Mouse (Mus musculus) hindbrain, embryonic 16.5 days (tissue): ENCODE measurements at regions not wholly inside any gene's neighbourhood (a gene's known extent, or its start where the extent isn't known, plus 50 kb on each side); places are given as distances from the start of the nearest gene placed in this dataset.
"Not testable (repeated sequence)": the region's sequence is repeated elsewhere in the genome, so short reads cannot be mapped to it uniquely, and the experiment has no call there.

Source experiments
- ATAC-seq: fragments of 200-750 bp; cut with Nextera tagmentation; 2 replicates; pipeline ENCODE4 v1.8.0; 2017; ENCODE audit warnings: moderate TSS enrichment, moderate library complexity
- H3K27ac ChIP-seq: fragments of 300-500 bp; sonication (generic); 2 replicates; pipeline ENCODE4 v1.5.1; 2014; ENCODE audit warnings: low read depth, mild to moderate bottlenecking, control low read depth, low read length, moderate library complexity
- H3K27me3 ChIP-seq: fragments of 300-500 bp; sonication (generic); replicated peaks from 2 replicates; pipeline ENCODE4 v1.6.1; 2014; ENCODE audit warnings: low read length; ENCODE audit not compliant: control insufficient read depth, insufficient read depth
- H3K36me3 ChIP-seq: fragments of 300-500 bp; sonication (generic); 2 replicates; pipeline ENCODE4 v1.6.1; 2014; ENCODE audit warnings: mild to moderate bottlenecking, low read length, moderate library complexity, mixed read lengths; ENCODE audit not compliant: control insufficient read depth, insufficient read depth
- H3K4me1 ChIP-seq: fragments of 300-500 bp; sonication (generic); 2 replicates; pipeline ENCODE4 v1.6.1; 2014; ENCODE audit warnings: low read depth, low read length; ENCODE audit not compliant: control insufficient read depth, insufficient read depth
- H3K4me2 ChIP-seq: fragments of 300-500 bp; sonication (generic); 2 replicates; pipeline ENCODE4 v1.6.1; 2014; ENCODE audit warnings: mild to moderate bottlenecking, low read length, control low read depth, moderate library complexity
- H3K4me3 ChIP-seq: fragments of 300-500 bp; sonication (generic); 2 replicates; pipeline ENCODE4 v1.5.1; 2014; ENCODE audit warnings: mild to moderate bottlenecking, low read length, control low read depth, moderate library complexity
- H3K9ac ChIP-seq: fragments of 300-500 bp; sonication (generic); 2 replicates; pipeline ENCODE4 v1.6.1; 2014; ENCODE audit warnings: low read depth, mild to moderate bottlenecking, control low read depth, low read length, moderate library complexity
- H3K9me3 ChIP-seq: fragments of 300-500 bp; sonication (generic); 2 replicates; pipeline ENCODE4 v1.6.1; 2014; ENCODE audit warnings: mild to moderate bottlenecking, low read length, moderate library complexity; ENCODE audit not compliant: control insufficient read depth
- WGBS: fragments of 180-500 bp; shearing (Covaris S2); extraction: QIAGEN DNeasy Blood & Tissue Kit; methylation state at CpG from one replicate; pipeline ENCODE4 v1.1.7; 2014; 5-methylcytosine and 5-hydroxymethylcytosine counted together

GRCm38 (mm10) chr19:27617522-27617921 is 187.9 kb upstream of the Pum3 start:
- ATAC-seq: no peak

GRCm38 (mm10) chr19:27606933-27607332 is 177.3 kb upstream of the Pum3 start:
- H3K27ac ChIP-seq: no peak overlapping the region
- ATAC-seq: no peak
- no peak overlapping the region for H3K4me3 ChIP-seq
- H3K36me3 ChIP-seq: no peaks in the 10 kb centered on the region
- H3K9me3 ChIP-seq: no peaks in the 10 kb centered on the region
- 89% methylated on average over 2 of the region's 2 CpGs for WGBS
- no peak overlapping the region for H3K4me2 ChIP-seq
- no peak overlapping the region for H3K9ac ChIP-seq
- H3K4me1 ChIP-seq: no peaks in the 10 kb centered on the region
- H3K27me3 ChIP-seq: no peaks in the 10 kb centered on the region

More at GRCm38 (mm10) chr19:27617522-27617921, 187.9 kb upstream of the Pum3 start:
- no peak overlapping the region for H3K9ac ChIP-seq
- 76% methylated on average over 5 of the region's 5 CpGs for WGBS
- no peaks in the 10 kb centered on the region for H3K4me1 ChIP-seq
- H3K4me3 ChIP-seq: no peak overlapping the region
- H3K36me3 ChIP-seq: no peaks in the 10 kb centered on the region
- H3K27me3 ChIP-seq: no peaks in the 10 kb centered on the region
- no peak overlapping the region for H3K4me2 ChIP-seq
- no peaks in the 10 kb centered on the region for H3K9me3 ChIP-seq
- no peak overlapping the region for H3K27ac ChIP-seq

GRCm38 (mm10) chr19:27603296-27603695 is 173.7 kb upstream of the Pum3 start:
- ATAC-seq: no peak
- H3K36me3 ChIP-seq: no peaks in the 10 kb centered on the region
- no peak overlapping the region for H3K27ac ChIP-seq
- no peak overlapping the region for H3K4me2 ChIP-seq
- H3K4me1 ChIP-seq: peaks cover 7% of the 10 kb centered on the region
- H3K9ac ChIP-seq: no peak overlapping the region
- H3K9me3 ChIP-seq: no peaks in the 10 kb centered on the region
- no peak overlapping the region for H3K4me3 ChIP-seq
- no peaks in the 10 kb centered on the region for H3K27me3 ChIP-seq
- 14% methylated on average over 8 of the region's 8 CpGs for WGBS

GRCm38 (mm10) chr19:27601551-27601950 is 171.9 kb upstream of the Pum3 start:
- Histone ChIP-seq H3K4me1 (peaks cover 7% of the 10 kb centered on the region), H3K4me3 (no peak overlapping the region), H3K27me3 (no peaks in the 10 kb centered on the region), H3K36me3 (no peaks in the 10 kb centered on the region), H3K4me2 (no peak overlapping the region), H3K9ac (no peak overlapping the region), H3K27ac (no peak overlapping the region), H3K9me3 (no peaks in the 10 kb centered on the region)
- no peak for ATAC-seq
- WGBS: 70% methylated on average over 3 of the region's 3 CpGs

- whole genome bisulfite sequencing: 76% methylated on average over 9 of the region's 9 CpGs
- H3K4me2 ChIP-seq, ATAC-seq, H3K9ac ChIP-seq, H3K4me1 ChIP-seq, H3K4me3 ChIP-seq, H3K9me3 ChIP-seq, H3K27me3 ChIP-seq, H3K36me3 ChIP-seq: not testable (repeated sequence)
- H3K27ac ChIP-seq: peak overlapping the region; percentile 63; the same call in 1 of the 2 replicates
Measured at GRCm38 (mm10) chr19:27600386-27600785, 170.8 kb upstream of the Pum3 start.

- peak; percentile 84 for ATAC-seq
- peaks cover 7% of the 10 kb centered on the region for H3K4me1 ChIP-seq
- peak overlapping the region; percentile 20; the same call in 1 of the 2 replicates for H3K4me2 ChIP-seq
- no peaks in the 10 kb centered on the region for H3K9me3 ChIP-seq
- WGBS: 30% methylated on average over 10 of the region's 10 CpGs
- H3K27me3 ChIP-seq: no peaks in the 10 kb centered on the region
- H3K36me3 ChIP-seq: no peaks in the 10 kb centered on the region
- H3K27ac ChIP-seq: peak overlapping the region; percentile 63
- no peak overlapping the region; the same call in 1 of the 2 replicates for H3K9ac ChIP-seq
- no peak overlapping the region for H3K4me3 ChIP-seq
Measured at GRCm38 (mm10) chr19:27599639-27600308, 170.1 kb upstream of the Pum3 start.

- Histone ChIP-seq H3K4me1 (peaks cover 7% of the 10 kb centered on the region), H3K9ac (no peak overlapping the region), H3K27me3 (no peaks in the 10 kb centered on the region), H3K36me3 (no peaks in the 10 kb centered on the region), H3K4me2 (no peak overlapping the region), H3K9me3 (no peaks in the 10 kb centered on the region), H3K4me3 (no peak overlapping the region), H3K27ac (no peak overlapping the region)
- 80% methylated on average over 5 of the region's 5 CpGs for WGBS
- ATAC-seq: peak; percentile 44; the same call in 1 of the 2 replicates
Measured at GRCm38 (mm10) chr19:27598350-27598749, 168.7 kb upstream of the Pum3 start.

- H3K27me3 ChIP-seq: no peaks in the 10 kb centered on the region
- H3K4me3 ChIP-seq: no peak overlapping the region
- no peaks in the 10 kb centered on the region for H3K36me3 ChIP-seq
- no peak for ATAC-seq
- 80% methylated on average over 6 of the region's 6 CpGs for WGBS
- H3K4me1 ChIP-seq: peaks cover 15% of the 10 kb centered on the region
- H3K4me2 ChIP-seq: no peak overlapping the region
- H3K9ac ChIP-seq: no peak overlapping the region
- H3K27ac ChIP-seq: no peak overlapping the region
- H3K9me3 ChIP-seq: no peaks in the 10 kb centered on the region
Measured at GRCm38 (mm10) chr19:27585566-27585965, 155.9 kb upstream of the Pum3 start.

GRCm38 (mm10) chr19:27582111-27582500 is 152.5 kb upstream of the Pum3 start:
- no peak overlapping the region for H3K9ac ChIP-seq
- H3K27ac ChIP-seq: no peak overlapping the region
- no peak overlapping the region for H3K4me3 ChIP-seq
- ATAC-seq: peak; percentile 31; the same call in 1 of the 2 replicates
- WGBS: 64% methylated on average over 8 of the region's 8 CpGs
- no peaks in the 10 kb centered on the region for H3K36me3 ChIP-seq
- H3K4me2 ChIP-seq: no peak overlapping the region
- H3K27me3 ChIP-seq: 0 out of 2 replicates have a peak, but pooled peaks cover 2% of the 10 kb centered on the region
- H3K4me1 ChIP-seq: peaks cover 16% of the 10 kb centered on the region
- no peaks in the 10 kb centered on the region for H3K9me3 ChIP-seq
